In genomic region chr7:45561624-45562520, GRCm38 (mm10) we compare ENCODE assay signal across 9 mouse cellular contexts. TPM values are rescaled to one million over a fixed set of nuclear protein-coding genes. Genes with fewer than 3 reads are reported as not detected.
DNase-seq lines count a peak whose midpoint lies in the region; ATAC-seq and TF ChIP-seq lines count a peak whose summit lies in the region.
"Had no signal": no experiment of that assay in that cellular context is flagged by ENCODE, and none has a peak within 500 bp of the region (broad histone marks: within the 10 kb centered on the region; RNA-seq: fewer than 3 reads in every experiment).

No protein-coding gene starts in this region.

- H3K36me3 ChIP-seq in midbrain, embryonic 16.5 days (ENCODE audit: control insufficient read depth, insufficient read depth, low read length) = no peaks in the 10 kb centered on the region
- H3K36me3 ChIP-seq in midbrain, embryonic 10.5 days = no peaks in the 10 kb centered on the region
- no peaks in the 10 kb centered on the region for H3K36me3 ChIP-seq in limb, embryonic 13.5 days
- H3K36me3 ChIP-seq in stomach, postnatal 0 days (ENCODE audit: control insufficient read depth, insufficient read depth, low read length) = no peaks in the 10 kb centered on the region

- ATAC-seq in midbrain, embryonic 16.5 days = 0 out of 2 replicates have a peak, but pooled peaks have one; percentile 30
- peak; percentile 56 for ATAC-seq in limb, embryonic 13.5 days (ENCODE audit: low FRiP score, low read depth)
- ATAC-seq in stomach, postnatal 0 days (ENCODE audit: low FRiP score, low TSS enrichment) = no peak
- ATAC-seq in activated CD4-positive, CD25-positive, alpha-beta regulatory T cell, adult 4 months = no peak
- ATAC-seq: Patski had no signal

- peak; percentile 48 to 62 for DNase-seq in gastrocnemius, adult 8-10 months (ENCODE audit: low spot score in 2 of 2)
- no peak for DNase-seq in gastrocnemius, postnatal 4 days (ENCODE audit: low spot score in 2 of 2)
- no peak for DNase-seq in midbrain, embryonic 10.5 days (ENCODE audit: low spot score)
- no peak for DNase-seq in stomach, postnatal 0 days (ENCODE audit: low spot score)
- no peak for DNase-seq in cerebellum, postnatal 14 days

- H3K27me3 ChIP-seq in midbrain, embryonic 16.5 days (ENCODE audit: control insufficient read depth, insufficient read depth, low read depth, low read length) = no peaks in the 10 kb centered on the region
- H3K27me3 ChIP-seq in midbrain, embryonic 10.5 days (ENCODE audit: low read depth, poor library complexity, severe bottlenecking) = no peaks in the 10 kb centered on the region
- no peaks in the 10 kb centered on the region for H3K27me3 ChIP-seq in limb, embryonic 13.5 days
- no peaks in the 10 kb centered on the region for H3K27me3 ChIP-seq in stomach, postnatal 0 days (ENCODE audit: control insufficient read depth, insufficient read depth, low read length)
- H3K27me3 ChIP-seq: Patski had no signal

- 58% methylated on average over 11 of the region's 12 CpGs for WGBS in midbrain, embryonic 16.5 days
- WGBS in midbrain, embryonic 10.5 days = 62% methylated on average over 12 of the region's 12 CpGs
- WGBS in limb, embryonic 13.5 days = 44% methylated on average over 12 of the region's 12 CpGs
- whole genome bisulfite sequencing in stomach, postnatal 0 days = 42% methylated on average over 12 of the region's 12 CpGs

- H3K27ac ChIP-seq in midbrain, embryonic 16.5 days (ENCODE audit: low read length) = no peak overlapping the region
- no peak overlapping the region for H3K27ac ChIP-seq in midbrain, embryonic 10.5 days (replicated peaks)
- no peak overlapping the region for H3K27ac ChIP-seq in limb, embryonic 13.5 days
- no peak overlapping the region; the same call in 1 of the 2 replicates for H3K27ac ChIP-seq in stomach, postnatal 0 days (replicated peaks)

- TF ChIP-seq EP300 in stomach, postnatal 0 days (optimal IDR thresholded peaks at IDR 0.05) = no peak

- peaks cover 3% of the 10 kb centered on the region; the same call in 1 of the 2 replicates for H3K4me1 ChIP-seq in midbrain, embryonic 16.5 days (ENCODE audit: control insufficient read depth, insufficient read depth, low read length)
- H3K4me1 ChIP-seq in midbrain, embryonic 10.5 days = peaks cover 16% of the 10 kb centered on the region
- peaks cover 13% of the 10 kb centered on the region; the same call in 1 of the 2 replicates for H3K4me1 ChIP-seq in limb, embryonic 13.5 days
- 0 out of 2 replicates have a peak, but pooled peaks cover 2% of the 10 kb centered on the region for H3K4me1 ChIP-seq in stomach, postnatal 0 days (replicated peaks; ENCODE audit: control insufficient read depth, insufficient read depth)

- TF ChIP-seq CTCF in stomach, postnatal 0 days (IDR thresholded peaks at IDR 0.05; ENCODE audit: low read depth) = 0 out of 2 replicates have a peak, but pooled peaks have one; percentile 12

- no peak overlapping the region for H3K4me3 ChIP-seq in midbrain, embryonic 16.5 days (ENCODE audit: low read depth, low read length)
- H3K4me3 ChIP-seq in midbrain, embryonic 10.5 days = no peak overlapping the region
- H3K4me3 ChIP-seq in limb, embryonic 13.5 days = no peak overlapping the region
- no peak overlapping the region for H3K4me3 ChIP-seq in stomach, postnatal 0 days (ENCODE audit: low read depth, low read length)

- H3K9me3 ChIP-seq in midbrain, embryonic 16.5 days (replicated peaks; ENCODE audit: control insufficient read depth, low read length, poor library complexity, severe bottlenecking) = no peaks in the 10 kb centered on the region
- no peaks in the 10 kb centered on the region for H3K9me3 ChIP-seq in midbrain, embryonic 10.5 days (replicated peaks)
- no peaks in the 10 kb centered on the region for H3K9me3 ChIP-seq in limb, embryonic 13.5 days
- no peaks in the 10 kb centered on the region for H3K9me3 ChIP-seq in stomach, postnatal 0 days (ENCODE audit: control insufficient read depth, low read length)

- H3K4me2 ChIP-seq in midbrain, embryonic 16.5 days (ENCODE audit: low read length) = no peak overlapping the region
- H3K4me2 ChIP-seq in limb, embryonic 13.5 days (replicated peaks) = peak overlapping the region; percentile 27; the same call in 1 of the 2 replicates
- peak overlapping the region; percentile 17; the same call in 1 of the 2 replicates for H3K4me2 ChIP-seq in stomach, postnatal 0 days (replicated peaks; ENCODE audit: low read depth)

- H3K9ac ChIP-seq in midbrain, embryonic 16.5 days (ENCODE audit: low read depth, low read length) = no peak overlapping the region
- H3K9ac ChIP-seq in limb, embryonic 13.5 days = peak overlapping the region; percentile 31; the same call in 1 of the 2 replicates
- H3K9ac ChIP-seq in stomach, postnatal 0 days (ENCODE audit: low read length) = peak overlapping the region; percentile 13; the same call in 1 of the 2 replicates

RNA-seq across cellular contexts. Expression of gene Hsd17b14, which starts 7.2 kb away (rescaled TPM):
- 1 to 10 TPM in 1 of 4 experiments, under 1 TPM in 2, not detected in 1; 0.52 to 2.8 (median 0.56) TPM for total RNA-seq in gastrocnemius, adult 8-10 months (2022)
- under 1 TPM; 0.61 to 0.80 TPM for total RNA-seq in gastrocnemius, postnatal 4 days (2021)
- polyA plus RNA-seq in midbrain, embryonic 16.5 days (2015; fragmentation: Nextera tagmentation; extraction: Ambion mirVana) = 0.21 TPM in 1 of 2 replicates, not detected in the other
- polyA plus RNA-seq in midbrain, embryonic 10.5 days (2016; fragmentation: Nextera tagmentation; extraction: Ambion mirVana) = 0.43 and 0.55 TPM in 2 replicates
- 0.43 and 0.98 TPM in 2 replicates for polyA plus RNA-seq in limb, embryonic 13.5 days (2015; fragmentation: Nextera tagmentation; extraction: Ambion mirVana)
- polyA plus RNA-seq in stomach, postnatal 0 days (2015; fragmentation: Nextera tagmentation; extraction: Ambion mirVana) = 16.6 and 16.9 TPM in 2 replicates
- polyA plus RNA-seq in activated CD4-positive, CD25-positive, alpha-beta regulatory T cell, adult 4 months (2017; shearing (Covaris generic)) = not detected

RNA-seq across cellular contexts. Expression of gene Bcat2, which starts 8.1 kb away (rescaled TPM):
- total RNA-seq in gastrocnemius, adult 8-10 months (2022) = 100 to 1,000 TPM in 1 of 4 experiments, 10 to 100 TPM in 3; 82.2 to 107 (median 91.8) TPM
- total RNA-seq in gastrocnemius, postnatal 4 days (2021) = 10 to 100 TPM; 32.2 to 36.3 TPM
- polyA plus RNA-seq in midbrain, embryonic 16.5 days (2015; fragmentation: Nextera tagmentation; extraction: Ambion mirVana) = 23.6 and 25.0 TPM in 2 replicates
- 32.2 and 38.2 TPM in 2 replicates for polyA plus RNA-seq in midbrain, embryonic 10.5 days (2016; fragmentation: Nextera tagmentation; extraction: Ambion mirVana)
- polyA plus RNA-seq in limb, embryonic 13.5 days (2015; fragmentation: Nextera tagmentation; extraction: Ambion mirVana) = 55.7 and 59.5 TPM in 2 replicates
- polyA plus RNA-seq in stomach, postnatal 0 days (2015; fragmentation: Nextera tagmentation; extraction: Ambion mirVana) = 101 and 108 TPM in 2 replicates
- polyA plus RNA-seq in activated CD4-positive, CD25-positive, alpha-beta regulatory T cell, adult 4 months (2017; shearing (Covaris generic)) = 10 to 100 TPM; 40.9 to 56.9 TPM

RNA-seq across cellular contexts. Expression of gene Plekha4, which starts 35.7 kb away (rescaled TPM):
- total RNA-seq in gastrocnemius, adult 8-10 months (2022) = 1 to 10 TPM; 1.4 to 5.4 (median 4.6) TPM
- total RNA-seq in gastrocnemius, postnatal 4 days (2021) = 10 to 100 TPM; 17.1 to 20.3 TPM
- 0.81 and 0.87 TPM in 2 replicates for polyA plus RNA-seq in midbrain, embryonic 16.5 days (2015; fragmentation: Nextera tagmentation; extraction: Ambion mirVana)
- polyA plus RNA-seq in midbrain, embryonic 10.5 days (2016; fragmentation: Nextera tagmentation; extraction: Ambion mirVana) = 0.78 and 1.1 TPM in 2 replicates
- 3.3 and 4.9 TPM in 2 replicates for polyA plus RNA-seq in limb, embryonic 13.5 days (2015; fragmentation: Nextera tagmentation; extraction: Ambion mirVana)
- polyA plus RNA-seq in stomach, postnatal 0 days (2015; fragmentation: Nextera tagmentation; extraction: Ambion mirVana) = 7.9 and 8.0 TPM in 2 replicates
- polyA plus RNA-seq in activated CD4-positive, CD25-positive, alpha-beta regulatory T cell, adult 4 months (2017; shearing (Covaris generic)) = under 1 TPM in 1 of 2 experiments, not detected in 1; 0.79 TPM

RNA-seq across cellular contexts. Expression of gene Ppp1r15a, which starts 35.8 kb away (rescaled TPM):
- total RNA-seq in gastrocnemius, adult 8-10 months (2022) = 10 to 100 TPM; 19.6 to 34.3 (median 29.4) TPM
- total RNA-seq in gastrocnemius, postnatal 4 days (2021) = 10 to 100 TPM; 22.7 to 23.5 TPM
- 10.5 and 13.9 TPM in 2 replicates for polyA plus RNA-seq in midbrain, embryonic 16.5 days (2015; fragmentation: Nextera tagmentation; extraction: Ambion mirVana)
- polyA plus RNA-seq in midbrain, embryonic 10.5 days (2016; fragmentation: Nextera tagmentation; extraction: Ambion mirVana) = 15.0 and 18.6 TPM in 2 replicates
- 27.5 and 28.8 TPM in 2 replicates for polyA plus RNA-seq in limb, embryonic 13.5 days (2015; fragmentation: Nextera tagmentation; extraction: Ambion mirVana)
- 21.6 and 26.6 TPM in 2 replicates for polyA plus RNA-seq in stomach, postnatal 0 days (2015; fragmentation: Nextera tagmentation; extraction: Ambion mirVana)
- 10 to 100 TPM; 27.5 to 33.4 TPM for polyA plus RNA-seq in activated CD4-positive, CD25-positive, alpha-beta regulatory T cell, adult 4 months (2017; shearing (Covaris generic))

RNA-seq across cellular contexts. Expression of gene Nucb1, which starts 51.7 kb away (rescaled TPM):
- 10 to 100 TPM; 51.1 to 66.1 (median 56.8) TPM for total RNA-seq in gastrocnemius, adult 8-10 months (2022)
- total RNA-seq in gastrocnemius, postnatal 4 days (2021) = 100 to 1,000 TPM; 182 to 199 TPM
- polyA plus RNA-seq in midbrain, embryonic 16.5 days (2015; fragmentation: Nextera tagmentation; extraction: Ambion mirVana) = 107 and 119 TPM in 2 replicates
- polyA plus RNA-seq in midbrain, embryonic 10.5 days (2016; fragmentation: Nextera tagmentation; extraction: Ambion mirVana) = 105 and 112 TPM in 2 replicates
- 215 TPM in 2 replicates for polyA plus RNA-seq in limb, embryonic 13.5 days (2015; fragmentation: Nextera tagmentation; extraction: Ambion mirVana)
- polyA plus RNA-seq in stomach, postnatal 0 days (2015; fragmentation: Nextera tagmentation; extraction: Ambion mirVana) = 196 and 199 TPM in 2 replicates
- polyA plus RNA-seq in activated CD4-positive, CD25-positive, alpha-beta regulatory T cell, adult 4 months (2017; shearing (Covaris generic)) = 100 to 1,000 TPM; 103 to 130 TPM

Comparison
In these comparisons a context has a peak if more than half of its experiments do, and no peak if none do; other contexts are left out.
1. DNase-seq: peak in gastrocnemius, adult 8-10 months (2 of 2); none in gastrocnemius, postnatal 4 days (0 of 2), midbrain, embryonic 10.5 days (single experiment), stomach, postnatal 0 days (single experiment) and cerebellum, postnatal 14 days (0 of 2).
2. ATAC-seq: peak in midbrain, embryonic 16.5 days (single experiment) and limb, embryonic 13.5 days (single experiment); none in stomach, postnatal 0 days (single experiment) and activated CD4-positive, CD25-positive, alpha-beta regulatory T cell, adult 4 months (single experiment).